Mouse (Mus musculus) stomach, postnatal 0 days (tissue): Measurements from ENCODE around the gene Sarnp.

Experiments
- CTCF ChIP-seq: IDR thresholded peaks from 2 replicates; pipeline ENCODE4 v1.5.1; 2016; ENCODE audit warnings: antibody characterized with exemption, low read depth, mild to moderate bottlenecking, moderate library complexity
- EP300 ChIP-seq: optimal IDR thresholded peaks from 2 replicates; pipeline ENCODE3; 2016; ENCODE audit warnings: antibody characterized with exemption

DNA sequence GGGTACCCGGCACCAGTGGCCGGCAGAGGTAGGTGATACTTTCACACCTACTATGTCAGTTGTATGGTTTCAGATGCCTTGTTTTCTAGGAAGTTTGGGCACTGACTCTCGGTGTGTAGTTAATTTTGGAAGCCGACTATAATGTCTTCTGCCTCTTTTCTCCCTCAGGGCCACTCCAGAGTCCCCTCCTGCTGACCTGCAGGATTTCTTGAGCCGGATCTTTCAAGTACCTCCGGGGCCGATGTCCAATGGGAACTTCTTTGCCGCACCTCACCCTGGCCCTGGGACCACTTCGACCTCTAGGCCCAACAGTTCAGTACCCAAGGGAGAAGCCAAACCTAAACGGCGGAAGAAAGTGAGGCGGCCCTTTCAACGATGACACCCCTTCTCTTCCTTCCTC, at the start of gene Sarnp:
- TF ChIP-seq CTCF (no peak), EP300 (no peak)
